13 mouse cellular contexts compared by ENCODE assay signal in genomic region chr2:142344021-142344420, GRCm38 (mm10).
"Had no signal": no experiment of that assay in that cellular context is flagged by ENCODE, and none has a peak within 500 bp of the region (broad histone marks: within the 10 kb centered on the region; RNA-seq: fewer than 3 reads in every experiment).

No protein-coding gene starts in this region.

- H3K4me3 ChIP-seq: midbrain, embryonic 13.5 days; midbrain, embryonic 15.5 days; neural tube, embryonic 12.5 days had no signal

- H3K9me3 ChIP-seq: midbrain, embryonic 13.5 days; midbrain, embryonic 15.5 days; neural tube, embryonic 12.5 days had no signal

- H3K4me1 ChIP-seq: midbrain, embryonic 15.5 days; neural tube, embryonic 12.5 days had no signal

- H3K36me3 ChIP-seq: midbrain, embryonic 13.5 days; midbrain, embryonic 15.5 days; neural tube, embryonic 12.5 days had no signal

- H3K27ac ChIP-seq: midbrain, embryonic 13.5 days; midbrain, embryonic 15.5 days; neural tube, embryonic 12.5 days had no signal

- DNase-seq: liver, postnatal 0 days; lung, embryonic 14.5 days; lung, postnatal 10 days; lung, postnatal 4 days; right cerebral cortex, postnatal 14 days; right cerebral cortex, postnatal 4 days; spleen, adult 18-20 months; thymus, adult 18-20 months; thymus, postnatal 14 days; thymus, postnatal 36 days had no signal

- H3K27me3 ChIP-seq: midbrain, embryonic 15.5 days; neural tube, embryonic 12.5 days had no signal
